ENCODE assay signal across 14 mouse cellular contexts in genomic region chr15:12257730-12258494, GRCm38 (mm10).
"Had no signal": no experiment of that assay in that cellular context is flagged by ENCODE, and none has a peak within 500 bp of the region (broad histone marks: within the 10 kb centered on the region; RNA-seq: fewer than 3 reads in every experiment).

No protein-coding gene starts in this region.

- H3K4me3 ChIP-seq: hindbrain, embryonic 15.5 days; limb, embryonic 12.5 days; liver, embryonic 13.5 days; midbrain, embryonic 15.5 days; neural tube, embryonic 12.5 days had no signal

- ATAC-seq: inflammation-experienced regulatory T-cells, adult 6 months; liver, postnatal 0 days; midbrain, embryonic 15.5 days had no signal

- DNase-seq: kidney, adult 11 months; kidney, adult 9 months; kidney, postnatal 36 days; liver; liver, embryonic 13.5 days; liver, postnatal 0 days; thymus, adult 2 months; thymus, postnatal 4 days had no signal

- H3K27me3 ChIP-seq: hindbrain, embryonic 15.5 days; limb, embryonic 12.5 days; liver, embryonic 13.5 days; midbrain, embryonic 15.5 days; neural tube, embryonic 12.5 days had no signal

- H3K9me3 ChIP-seq: hindbrain, embryonic 15.5 days; limb, embryonic 12.5 days; liver, embryonic 13.5 days; midbrain, embryonic 15.5 days; neural tube, embryonic 12.5 days had no signal

- H3K27ac ChIP-seq: hindbrain, embryonic 15.5 days; kidney, postnatal 0 days; limb, embryonic 12.5 days; liver, embryonic 13.5 days; midbrain, embryonic 15.5 days; neural tube, embryonic 12.5 days had no signal

- H3K4me1 ChIP-seq: hindbrain, embryonic 15.5 days; limb, embryonic 12.5 days; liver, embryonic 13.5 days; midbrain, embryonic 15.5 days; neural tube, embryonic 12.5 days had no signal

- H3K4me2 ChIP-seq: hindbrain, embryonic 15.5 days; limb, embryonic 12.5 days; liver, embryonic 13.5 days; midbrain, embryonic 15.5 days; neural tube, embryonic 12.5 days had no signal

- H3K9ac ChIP-seq: hindbrain, embryonic 15.5 days; limb, embryonic 12.5 days; liver, embryonic 13.5 days; liver, postnatal 0 days; midbrain, embryonic 15.5 days; neural tube, embryonic 12.5 days had no signal
